Mouse (Mus musculus) MEL (cell line): Measurements from ENCODE around the gene Dtnb.

ENCODE experiments used
- BHLHE40 ChIP-seq: IDR thresholded peaks from 2 replicates; pipeline ENCODE4 v1.6.1; 2012; ENCODE audit warnings: low read depth, mild to moderate bottlenecking, inconsistent platforms, low read length, improper control_type of control experiment, borderline replicate concordance
- CTCF ChIP-seq, 3 experiments: IDR thresholded peaks in 2 of 3; conservative IDR thresholded peaks in 1 of 3; 2 replicates each; pipeline ENCODE4 v1.5.1; 2011 to 2012; ENCODE audit warnings: low read length in 3 of 3, low read depth in 2 of 3, mild to moderate bottlenecking in 2 of 3, improper control_type of control experiment in 1 of 3, inconsistent platforms in 1 of 3, mixed read lengths in 1 of 3, moderate library complexity in 1 of 3; ENCODE audit not compliant: control insufficient read depth in 1 of 3, insufficient read depth in 1 of 3, poor library complexity in 1 of 3, severe bottlenecking in 1 of 3
- EP300 ChIP-seq, 2 experiments: IDR thresholded peaks; 2 replicates each; pipeline ENCODE4 v1.6.1; 2011; ENCODE audit warnings: improper control_type of control experiment in 2 of 2, low read length in 2 of 2, low read depth in 1 of 2, mild to moderate bottlenecking in 1 of 2
- ETS1 ChIP-seq: IDR thresholded peaks from 2 replicates; pipeline ENCODE4 v1.6.1; 2012; ENCODE audit warnings: low read depth, mild to moderate bottlenecking, inconsistent platforms, low read length, improper control_type of control experiment, moderate library complexity
- GATA1 ChIP-seq: IDR thresholded peaks from 2 replicates; pipeline ENCODE4 v1.6.1; 2011; ENCODE audit warnings: low read depth, low read length, improper control_type of control experiment
- MAX ChIP-seq: IDR thresholded peaks from 2 replicates; pipeline ENCODE4 v1.6.1; 2011; ENCODE audit warnings: low read length, improper control_type of control experiment
- NELFE ChIP-seq: IDR thresholded peaks from 2 replicates; pipeline ENCODE4 v1.6.1; 2011; ENCODE audit warnings: low read depth, low read length, improper control_type of control experiment
- POLR2A ChIP-seq, 2 experiments: IDR thresholded peaks; 2 replicates each; pipeline ENCODE4 v1.6.1; 2011 to 2012; ENCODE audit warnings: low read length in 2 of 2, mild to moderate bottlenecking in 2 of 2, control low read depth in 1 of 2, improper control_type of control experiment in 1 of 2, low read depth in 1 of 2, moderate library complexity in 1 of 2; ENCODE audit not compliant: control insufficient read depth in 1 of 2, insufficient read depth in 1 of 2, poor library complexity in 1 of 2
- POLR2AphosphoS5 ChIP-seq: IDR thresholded peaks from 2 replicates; pipeline ENCODE4 v1.6.1; 2012; ENCODE audit warnings: low read depth, borderline replicate concordance, mild to moderate bottlenecking, inconsistent platforms, low read length, moderate library complexity, mixed read lengths
- TCF12 ChIP-seq: IDR thresholded peaks from 2 replicates; pipeline ENCODE4 v1.6.1; 2014; ENCODE audit warnings: low read depth, mild to moderate bottlenecking, inconsistent platforms, low read length, improper control_type of control experiment, moderate library complexity
- ZC3H11A ChIP-seq: IDR thresholded peaks from 2 replicates; pipeline ENCODE4 v1.6.1; 2012; ENCODE audit warnings: low read depth, mild to moderate bottlenecking, inconsistent platforms, low read length, improper control_type of control experiment
- ZKSCAN1 ChIP-seq: IDR thresholded peaks from 2 replicates; pipeline ENCODE4 v1.6.1; 2012; ENCODE audit warnings: low read depth, mild to moderate bottlenecking, inconsistent platforms, low read length, improper control_type of control experiment, moderate library complexity
- ZNF384 ChIP-seq: IDR thresholded peaks from 2 replicates; pipeline ENCODE4 v1.6.1; 2012; ENCODE audit warnings: low read depth, mild to moderate bottlenecking, inconsistent platforms, low read length, improper control_type of control experiment

- TF ChIP-seq EP300 (IDR thresholded peaks at IDR 0.05; ENCODE audit: low read depth in 1 of 2, low read length in 2 of 2) (no peak), POLR2AphosphoS5 (no peak), ZC3H11A (no peak), GATA1 (no peak), CTCF (IDR thresholded peaks at IDR 0.05 in 2 of 3, conservative IDR thresholded peaks at IDR 0.05 in 1 of 3; ENCODE audit: control insufficient read depth in 1 of 3, insufficient read depth in 1 of 3, low read depth in 2 of 3, low read length in 3 of 3, poor library complexity in 1 of 3, severe bottlenecking in 1 of 3) (no peak), POLR2A (IDR thresholded peaks at IDR 0.05; ENCODE audit: control insufficient read depth in 1 of 2, insufficient read depth in 1 of 2, low read depth in 1 of 2, low read length in 2 of 2, poor library complexity in 1 of 2) (no peak), TCF12 (no peak), ZNF384 (no peak), ETS1 (no peak), NELFE (no peak), MAX (no peak), BHLHE40 (no peak), ZKSCAN1 (no peak)
Observed at GRCm38 (mm10) chr12:3680721-3681120, 108.5 kb downstream of the Dtnb start.
